Mouse (Mus musculus) T-helper 1 cell (primary cell): ENCODE measurements around the gene Ypel4.

Experiments used
- in situ Hi-C: fragments of 300-600 bp; cut with MboI, MseI; formaldehyde crosslinking; loops from one replicate; pipeline ENCODE4 v1.15.1; 2025; ENCODE audit warnings: high pct_unique_total_duplicates

The Ypel4 gene

DNA sequence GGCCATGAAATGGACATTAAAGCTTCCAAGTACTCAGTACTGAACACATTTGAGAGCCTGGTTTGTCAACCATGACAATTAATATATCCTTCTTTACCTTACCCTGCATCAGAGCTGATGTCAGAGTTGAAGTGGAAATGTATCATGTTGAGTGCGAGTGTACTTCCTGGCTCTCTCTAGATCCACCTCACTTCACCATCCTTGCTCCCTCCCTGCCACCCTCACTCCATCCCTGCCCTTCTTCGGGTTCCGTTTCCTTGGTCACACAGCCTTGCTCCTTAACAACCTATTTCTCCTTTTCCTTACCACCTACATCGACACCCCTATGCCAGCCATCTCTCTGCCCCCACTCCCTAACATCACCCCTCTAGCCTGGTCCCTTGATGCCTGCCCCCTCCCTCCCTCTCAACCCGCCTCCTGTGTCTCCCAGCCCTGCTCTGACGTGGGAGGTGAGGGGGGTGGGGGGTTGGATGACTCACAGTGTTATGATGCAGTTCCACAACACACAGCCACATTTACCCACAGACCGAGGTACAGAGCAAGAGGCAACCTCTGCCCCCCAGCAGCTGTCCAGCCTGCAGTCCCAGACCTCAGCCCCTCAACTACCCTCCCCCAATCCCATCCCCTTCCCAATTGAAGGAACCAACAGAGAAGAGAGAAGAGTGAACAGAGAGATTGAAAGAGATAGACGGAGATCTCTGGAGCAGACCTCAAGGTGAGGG lies at the start of gene Ypel4:
Gene Ypel4 (plus strand): TSS at position 480 of the 722 bp plus-strand sequence.
- in situ Hi-C loops: no loop called here

DNA sequence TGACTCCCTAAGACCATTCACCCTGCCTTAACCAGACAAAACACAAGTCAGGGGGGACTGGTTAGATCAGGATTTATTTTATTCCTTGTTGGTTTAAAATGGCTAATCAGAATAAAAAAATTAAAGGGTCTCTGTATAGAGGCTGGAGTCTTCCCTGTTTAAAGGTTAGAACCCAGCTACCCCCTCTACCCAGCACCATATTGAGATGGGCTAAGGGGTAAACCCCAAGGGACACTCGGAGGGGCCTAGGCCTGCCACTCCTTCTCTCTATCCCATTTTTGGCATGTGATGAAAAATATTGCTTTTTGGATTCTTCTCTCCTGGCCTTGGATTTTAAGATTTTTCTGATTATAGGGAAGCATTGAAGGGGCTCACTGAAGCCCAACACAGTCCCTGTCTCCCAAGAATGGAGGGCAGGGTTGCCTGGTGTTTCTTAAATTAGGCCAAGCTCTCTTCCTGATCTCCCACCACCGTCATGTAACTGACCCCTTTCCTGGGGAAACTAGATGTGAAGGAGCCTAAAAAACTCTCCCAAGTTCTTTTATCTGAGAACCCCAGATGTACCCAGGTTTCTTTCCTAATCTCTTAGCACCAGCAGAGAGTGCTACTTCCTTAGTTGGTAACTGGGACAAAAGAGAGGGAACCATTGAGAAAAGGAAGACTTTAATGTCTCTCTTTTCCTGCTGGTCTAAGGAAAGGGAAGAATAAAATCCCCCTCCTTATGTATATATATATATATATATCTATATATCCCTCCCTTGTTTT lies 45.6 kb upstream of the Ypel4 start:
- in situ Hi-C loops: loop anchor here (25.0 kb wide), 1 partner anchor 1026 kb away; no protein-coding TSS in a partner anchor

DNA sequence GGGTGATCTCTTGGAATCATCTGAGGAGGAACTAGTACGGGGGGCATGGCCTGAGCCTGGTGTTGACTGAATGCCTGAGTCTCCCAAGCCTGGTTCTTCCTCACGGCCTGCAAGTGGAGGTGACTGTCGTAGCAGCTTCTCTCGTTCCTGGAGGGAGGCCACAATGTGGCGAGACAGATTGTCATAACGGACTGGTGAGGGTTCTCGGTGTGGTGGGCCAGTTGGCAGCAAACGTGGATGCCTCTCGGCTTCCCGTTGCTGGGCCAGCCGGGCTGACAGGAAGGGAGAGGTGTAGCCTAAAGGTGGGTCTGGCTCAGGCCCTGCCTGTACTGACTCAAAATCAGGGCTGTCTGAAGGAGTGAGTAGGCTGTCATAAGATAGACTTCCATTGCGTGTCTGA lies 43.8 kb upstream of the Ypel4 start:
- in situ Hi-C loops: loop anchor here (25.0 kb wide), 1 partner anchor 1028 kb away; no protein-coding TSS in a partner anchor

DNA sequence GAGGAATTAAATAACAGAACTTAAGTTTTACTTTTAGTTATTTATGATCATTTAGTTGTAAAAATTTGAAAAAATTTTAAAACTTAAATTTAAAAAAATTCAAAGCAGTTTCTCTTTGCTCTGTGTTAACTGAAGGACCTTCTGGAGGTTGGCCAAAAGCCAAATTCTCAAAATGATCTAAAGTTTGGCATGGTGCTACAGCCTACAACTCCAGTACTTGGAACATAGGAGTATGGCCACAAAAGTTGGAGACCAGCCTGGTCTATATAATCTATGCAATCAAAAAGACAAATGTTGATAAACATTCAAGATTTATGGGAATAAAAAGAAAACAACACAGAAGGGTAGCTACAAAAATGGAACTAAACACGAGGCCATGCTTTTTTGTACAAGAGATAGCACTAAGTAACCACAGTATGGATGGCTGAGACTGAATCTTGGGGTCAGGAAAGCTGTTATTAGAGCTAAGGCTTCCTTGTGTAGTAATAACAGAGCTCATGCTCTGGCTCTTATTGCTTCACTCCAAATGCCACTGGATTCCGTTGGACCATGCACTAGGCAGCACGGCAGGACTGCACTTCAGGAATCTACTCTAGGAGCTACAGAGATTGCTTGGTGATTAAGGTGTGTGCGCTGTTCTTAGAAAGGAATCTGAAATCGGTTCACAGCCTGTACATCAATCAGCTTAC lies 38.7 kb upstream of the Ypel4 start:
- in situ Hi-C loops: loop anchor here (25.0 kb wide), 1 partner anchor 1033 kb away; no protein-coding TSS in a partner anchor

DNA sequence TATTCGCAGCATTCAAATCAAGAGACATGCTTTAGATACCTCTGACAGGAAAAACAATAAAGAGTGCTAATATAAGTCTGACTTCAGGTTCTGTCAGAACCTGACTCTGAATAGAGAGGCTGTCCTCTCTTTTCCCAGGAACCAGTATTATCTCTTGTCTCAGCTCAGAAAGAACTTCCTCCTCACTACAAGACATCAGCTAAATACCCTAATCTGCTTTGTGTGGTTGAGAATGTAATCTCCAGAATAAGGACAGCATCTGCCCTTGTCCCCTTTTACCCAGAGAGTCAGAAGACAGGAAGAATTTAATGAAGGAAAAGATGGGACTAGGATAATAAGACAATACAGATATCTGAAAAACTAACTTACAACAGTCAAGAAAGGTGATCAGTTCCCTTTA lies 30.4 kb upstream of the Ypel4 start:
- in situ Hi-C loops: no loop called here

DNA sequence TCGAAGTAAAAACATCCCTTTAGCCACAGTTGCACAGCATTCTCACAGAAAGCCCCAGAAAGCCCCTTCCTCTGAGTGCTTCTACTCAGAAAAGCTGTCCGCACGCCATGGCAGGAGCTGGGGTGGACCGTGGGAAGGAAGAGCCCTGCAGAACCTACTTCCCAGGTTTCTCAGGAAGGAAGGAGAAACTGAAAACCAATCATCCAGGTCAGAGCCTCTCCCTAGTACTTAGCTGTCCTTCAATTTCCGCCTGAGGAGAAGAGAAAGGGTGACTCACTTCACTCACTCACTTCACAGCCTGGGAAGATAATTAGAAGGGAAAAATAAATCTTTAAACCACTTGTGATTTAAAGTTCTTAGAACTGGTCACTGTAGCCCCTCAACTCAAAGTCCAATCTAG lies 29.5 kb upstream of the Ypel4 start:
- in situ Hi-C loops: no loop called here

DNA sequence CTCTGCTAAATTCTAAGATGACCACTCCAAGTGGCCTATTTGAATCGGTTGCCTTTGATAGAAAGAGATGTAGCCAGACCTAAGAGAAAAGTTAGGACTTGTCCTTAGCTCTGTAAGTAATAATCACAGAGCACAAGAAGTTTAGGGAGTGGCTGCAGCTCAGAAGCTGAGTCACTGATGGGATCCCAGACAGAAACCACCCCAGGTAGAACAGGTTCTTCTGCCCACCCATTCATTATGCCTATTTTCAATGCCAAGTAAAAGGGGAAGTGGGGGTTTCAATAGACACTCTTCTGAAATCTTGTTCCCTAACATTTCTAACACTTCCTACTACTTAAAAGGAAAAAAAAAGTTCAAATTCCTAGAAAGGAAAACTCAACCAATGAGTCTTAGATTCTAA lies 28.6 kb upstream of the Ypel4 start:
- in situ Hi-C loops: no loop called here

DNA sequence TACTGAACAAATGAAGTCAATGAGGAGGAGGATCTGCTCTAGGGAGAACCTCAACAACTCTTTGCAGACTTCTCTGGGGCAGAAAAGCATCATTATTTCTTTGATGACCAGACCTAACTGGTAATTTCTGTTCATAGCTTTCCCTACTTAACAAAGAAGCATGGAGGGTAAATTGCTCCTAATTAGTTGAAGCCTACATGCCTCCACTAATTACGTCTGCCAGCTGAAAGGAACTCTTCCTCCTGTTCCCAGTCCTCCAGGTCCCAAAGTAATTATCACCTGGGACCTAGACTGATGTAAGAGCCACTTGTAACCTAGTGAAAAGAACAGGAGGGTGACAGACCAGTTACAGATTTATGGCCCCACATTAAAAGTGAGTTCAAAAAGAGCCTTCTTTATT lies 26.3 kb upstream of the Ypel4 start:
- in situ Hi-C loops: no loop called here

DNA sequence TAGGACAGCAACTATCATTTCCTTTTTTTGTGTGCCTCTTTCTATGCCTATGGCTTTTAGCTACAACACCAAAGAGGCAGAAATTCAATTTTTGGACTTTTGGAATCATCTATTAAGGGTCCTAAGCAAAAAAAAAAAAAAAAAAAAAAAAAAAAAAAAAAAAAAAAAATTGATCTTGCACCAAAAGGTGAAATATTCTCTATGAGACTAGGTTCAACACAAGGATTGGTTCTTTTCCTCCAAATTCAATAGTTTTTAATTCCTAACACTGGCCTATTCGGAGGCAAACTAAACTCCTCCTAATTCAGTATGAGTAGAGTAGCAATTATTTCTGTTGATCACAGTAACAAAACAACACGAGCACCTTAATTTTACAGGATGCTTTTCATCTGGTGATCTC lies 22.0 kb upstream of the Ypel4 start:
- in situ Hi-C loops: loop anchor here (5.0 kb wide), 1 partner anchor 35 kb away; the partner anchor contains the start of genes Gm28635, Med19 and Tmx2

DNA sequence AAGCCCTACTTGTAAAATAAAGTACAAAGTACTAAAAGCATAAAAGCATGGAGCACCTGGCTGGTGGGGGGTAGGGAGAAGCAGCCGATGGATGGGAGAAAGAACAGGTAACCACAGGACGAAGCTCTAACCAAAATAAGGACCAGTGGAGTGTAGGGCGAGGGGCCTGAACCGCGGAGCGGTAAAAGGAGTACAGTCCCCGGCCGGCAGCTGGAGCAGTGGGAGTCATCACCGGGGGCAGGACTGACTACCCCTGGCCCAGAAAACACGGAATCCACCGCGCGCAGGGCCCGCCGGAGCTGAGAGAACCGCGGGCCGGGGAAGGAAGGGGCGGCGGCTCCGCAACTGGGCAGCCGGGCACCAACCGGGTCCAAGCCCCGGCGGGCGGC lies 19.4 kb upstream of the Ypel4 start:
- in situ Hi-C loops: loop anchor here (5.0 kb wide), 1 partner anchor 37 kb away; the partner anchor contains the start of genes Gm28635, Med19 and Tmx2

DNA sequence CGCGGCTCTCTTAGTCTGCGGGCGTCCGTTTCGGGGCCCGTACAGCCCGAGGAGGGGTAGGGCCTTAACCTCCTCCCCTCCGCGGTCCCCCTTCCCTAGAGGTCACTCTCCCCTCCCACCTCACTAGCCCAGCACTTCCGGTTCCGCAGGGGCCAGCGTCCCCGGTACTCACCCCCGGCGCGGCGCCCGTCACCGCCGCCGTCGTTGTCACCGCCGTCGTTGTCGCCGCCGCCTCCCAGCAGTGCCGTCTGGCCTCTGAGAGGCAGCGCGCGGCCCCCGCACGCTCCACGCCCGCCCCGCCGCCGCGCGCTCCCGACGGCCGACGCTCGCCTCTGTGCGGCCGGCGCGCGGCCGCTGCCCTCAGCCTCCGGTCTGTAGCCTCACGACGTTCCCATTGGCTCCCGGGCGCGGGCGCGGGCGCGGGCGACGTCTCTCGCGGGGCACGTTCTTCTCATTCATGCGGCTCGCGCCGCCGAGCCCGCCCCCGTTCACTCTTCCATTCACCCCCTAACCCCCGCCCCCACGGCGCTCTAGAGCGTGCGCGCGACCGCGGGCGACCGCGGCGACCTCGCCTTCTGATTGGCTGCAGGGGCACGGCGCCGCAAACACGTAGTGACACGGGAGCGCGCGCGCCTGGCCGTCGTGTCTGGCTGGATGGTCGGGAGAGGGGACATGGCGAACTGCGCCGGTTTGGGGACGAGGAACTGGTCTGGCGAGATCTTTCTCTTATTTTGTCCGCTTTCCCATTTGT lies 18.9 kb upstream of the Ypel4 start, which contains the start of gene Zdhhc5:
Gene Zdhhc5 (minus strand): TSS at position 370 of the 751 bp plus-strand sequence.
- in situ Hi-C loops: loop anchor here (5.0 kb wide), 1 partner anchor 38 kb away; the partner anchor contains the start of genes Gm28635, Med19 and Tmx2

DNA sequence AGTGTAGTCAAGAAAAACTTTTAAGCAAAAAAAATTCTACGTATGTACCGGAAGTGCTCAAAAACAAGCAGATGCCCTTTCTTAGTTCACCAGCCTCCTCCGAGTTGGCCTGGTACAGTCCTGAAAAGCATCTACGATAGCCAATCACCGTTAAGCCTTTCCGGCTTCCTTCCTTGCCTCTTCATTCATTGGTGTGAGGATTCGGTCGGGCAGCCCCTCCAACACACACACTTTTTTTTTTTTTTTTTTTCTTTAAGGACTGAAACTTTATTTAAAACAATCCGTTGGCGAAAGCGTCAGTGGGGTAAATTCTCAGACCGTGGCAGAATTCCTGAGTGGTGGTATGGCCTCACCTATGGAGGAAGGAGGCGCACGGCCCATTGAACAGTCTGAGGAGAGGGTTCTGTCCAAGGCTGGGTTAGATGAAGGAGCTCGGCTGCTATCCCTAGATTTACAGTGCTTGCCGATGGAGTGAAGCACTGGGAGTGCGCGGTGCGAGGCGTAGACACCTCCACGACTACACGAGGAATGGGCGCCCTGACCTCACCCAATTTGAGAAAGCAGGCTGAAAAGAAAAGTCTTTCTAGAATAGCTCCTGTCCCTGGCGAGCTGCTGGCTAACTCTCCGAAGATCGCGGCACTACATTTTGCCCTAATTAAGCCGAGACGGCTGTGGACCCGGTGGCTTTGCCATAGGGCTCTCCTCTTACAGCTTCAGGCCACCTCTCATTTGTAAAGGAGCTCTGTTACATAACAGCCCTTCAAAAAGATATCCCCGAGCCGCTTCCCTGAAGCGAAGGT lies 18.1 kb upstream of the Ypel4 start:
- in situ Hi-C loops: no loop called here

DNA sequence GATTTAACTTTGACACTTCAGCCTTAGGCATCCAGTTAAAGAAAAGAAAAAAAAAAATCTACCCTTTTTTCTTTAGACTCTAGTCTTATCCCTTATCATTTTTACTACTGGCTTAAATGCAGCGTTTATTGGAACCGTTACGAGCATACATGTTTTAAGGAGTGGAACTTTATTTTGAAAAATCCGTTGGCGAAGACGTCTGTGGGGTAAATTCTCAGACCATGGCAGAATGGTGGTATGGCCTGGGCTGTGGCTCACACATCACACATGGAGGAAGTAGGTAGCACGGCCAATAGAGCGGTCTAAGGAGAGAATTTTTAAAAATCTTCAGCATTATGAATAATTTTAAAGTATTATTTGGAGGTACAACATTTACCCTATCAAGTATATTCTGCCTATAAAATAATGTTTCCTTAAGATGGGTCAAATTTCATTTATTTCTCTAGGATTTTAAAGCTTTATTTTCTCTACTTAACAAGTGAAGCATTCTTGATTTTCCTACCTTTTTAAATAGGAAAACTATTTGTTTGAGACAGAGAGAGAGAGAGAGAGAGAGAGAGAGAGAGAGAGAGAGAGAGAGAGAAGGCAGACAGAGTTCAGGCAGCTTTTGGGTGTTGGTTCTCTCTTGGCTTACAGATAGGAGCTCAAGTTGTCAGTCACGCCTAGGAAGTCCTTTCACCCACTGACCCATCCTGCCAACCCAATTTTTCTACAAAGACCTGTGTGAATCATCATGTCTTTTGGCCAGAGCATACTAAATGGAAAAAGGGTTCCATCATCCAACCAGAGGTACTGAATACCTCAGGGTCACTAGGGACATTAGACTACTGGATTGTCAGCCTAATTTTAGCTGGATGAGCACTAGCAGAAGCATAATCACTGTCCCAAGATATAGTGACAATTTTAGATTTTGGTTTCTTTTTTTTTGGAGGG lies 17.2 kb upstream of the Ypel4 start:
- in situ Hi-C loops: no loop called here

DNA sequence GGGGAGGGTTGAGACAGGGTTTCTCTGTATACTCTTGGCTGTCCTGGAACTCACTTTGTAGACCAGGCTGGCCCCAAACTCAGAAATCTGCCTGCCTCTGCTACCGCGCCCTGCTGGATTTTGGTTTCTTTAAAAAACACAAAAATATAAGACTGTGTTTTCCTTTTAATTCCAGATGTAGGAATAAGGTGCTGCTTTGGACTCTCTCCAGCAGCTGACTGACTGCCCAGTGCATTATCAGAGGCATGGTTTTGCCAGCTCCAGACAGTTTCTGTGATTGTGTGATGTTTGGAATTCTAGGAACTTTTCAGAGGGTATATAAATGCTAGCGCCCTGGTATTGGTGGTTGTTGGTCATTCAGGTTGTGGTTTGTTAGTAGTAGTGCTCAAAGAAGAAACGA lies 16.5 kb upstream of the Ypel4 start:
- in situ Hi-C loops: no loop called here

DNA sequence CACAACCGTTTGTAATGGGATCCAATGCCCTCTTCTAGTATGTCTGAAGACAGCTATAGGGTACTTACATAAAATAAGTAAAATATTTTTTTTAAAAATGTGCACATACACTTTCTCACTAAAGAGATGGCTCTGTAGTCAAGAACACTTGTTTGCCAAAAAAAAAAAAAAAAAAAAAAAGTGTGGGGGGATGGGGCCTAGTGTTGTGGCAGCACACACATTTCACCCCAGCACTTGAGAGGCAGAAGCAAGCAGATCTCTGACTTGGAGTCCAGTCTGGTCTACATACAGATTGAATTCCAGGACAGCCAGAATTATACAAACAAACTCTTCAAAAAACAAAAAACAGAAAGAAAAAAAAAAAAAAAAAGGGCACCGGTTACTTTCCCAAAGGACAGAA lies 13.1 kb upstream of the Ypel4 start:
- in situ Hi-C loops: no loop called here

DNA sequence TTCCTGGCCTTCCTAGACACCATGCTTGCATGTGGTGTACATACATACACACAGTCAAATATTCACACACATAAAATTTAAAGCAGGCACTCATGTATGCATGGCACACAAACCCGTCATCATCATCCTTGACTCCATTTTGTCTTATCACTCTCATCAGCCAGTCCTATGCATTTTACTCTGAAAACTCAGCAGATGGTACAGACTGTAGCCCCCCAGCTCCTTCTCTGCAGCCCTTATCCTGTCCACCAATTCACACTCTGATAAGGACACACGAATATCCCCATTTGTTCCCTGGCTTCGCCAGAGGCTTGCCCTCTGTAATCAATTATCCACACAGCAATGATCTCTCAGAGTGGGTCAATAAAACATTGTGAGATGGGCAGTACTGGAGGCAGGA lies 12.7 kb upstream of the Ypel4 start:
- in situ Hi-C loops: no loop called here

DNA sequence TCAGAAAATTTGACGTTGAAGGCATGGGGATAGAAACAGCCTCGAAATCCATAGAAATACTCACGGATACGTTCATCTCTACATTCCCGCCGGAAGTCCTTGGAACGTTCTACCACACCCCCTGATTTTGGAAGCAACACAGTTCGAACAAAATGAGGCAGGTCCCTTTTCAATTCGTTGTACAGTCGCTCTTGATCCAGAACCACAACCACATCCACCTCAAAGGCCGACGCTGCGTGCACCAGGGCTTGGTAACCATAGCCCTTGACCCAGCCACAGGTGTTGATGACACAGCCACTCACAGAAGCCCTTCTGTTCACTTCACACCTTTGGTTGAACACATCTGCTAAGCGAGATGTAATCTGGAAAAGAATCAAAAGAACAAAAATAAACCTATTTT lies 10.0 kb upstream of the Ypel4 start:
- in situ Hi-C loops: no loop called here

DNA sequence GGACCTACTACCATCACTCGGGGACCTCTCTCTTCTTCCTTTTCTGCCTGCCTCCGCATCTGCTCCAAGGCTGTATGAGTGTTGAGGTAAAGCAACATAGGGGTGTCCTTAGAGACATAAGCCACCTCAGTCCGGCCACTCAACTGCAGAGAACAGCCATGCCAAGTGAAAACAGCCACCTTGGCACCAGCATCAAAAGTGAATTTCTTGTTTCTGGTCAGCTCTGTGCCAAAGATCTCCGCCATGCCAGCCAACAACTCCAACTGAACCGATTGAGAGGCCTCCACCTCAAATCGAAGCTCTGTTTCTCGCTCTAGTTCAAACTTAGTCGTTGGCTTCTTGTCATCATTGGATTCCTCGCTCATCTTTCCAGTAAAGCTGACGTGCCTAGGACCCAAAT lies 8.1 kb upstream of the Ypel4 start:
- in situ Hi-C loops: no loop called here

DNA sequence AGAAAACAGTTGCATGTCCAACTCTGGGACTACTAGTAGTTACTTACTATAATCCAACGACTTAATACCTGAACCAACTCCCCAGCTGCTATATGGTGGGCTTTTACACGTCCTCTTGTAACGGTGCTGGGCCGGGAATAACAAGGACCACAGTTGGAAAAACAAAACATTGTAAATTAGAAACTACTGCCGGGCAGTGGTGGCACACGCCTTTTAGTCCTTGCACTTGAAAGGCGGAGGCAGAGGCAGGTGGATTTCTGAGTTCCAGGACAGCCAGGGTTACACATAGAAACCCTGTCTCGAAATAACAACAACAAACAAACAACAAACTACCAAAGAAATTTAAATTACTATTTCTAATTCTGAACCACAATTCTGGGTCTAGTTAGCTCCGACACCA lies 7.1 kb upstream of the Ypel4 start:
- in situ Hi-C loops: no loop called here
